Mouse (Mus musculus) E14TG2a.4 (cell line): ENCODE measurements around the gene Fhad1.

Experiments
- H3K27me3 ChIP-seq: 2 replicates; pipeline ENCODE4 v1.6.1; 2014; ENCODE audit warnings: low read length, control low read depth; ENCODE audit not compliant: insufficient read depth
- H3K36me3 ChIP-seq: 2 replicates; pipeline ENCODE4 v1.6.1; 2014; ENCODE audit warnings: low read length, control low read depth; ENCODE audit not compliant: insufficient read depth
- H3K4me1 ChIP-seq: replicated peaks from 2 replicates; pipeline ENCODE4 v1.6.1; 2014; ENCODE audit warnings: low read depth, low read length, control low read depth
- H3K4me3 ChIP-seq: replicated peaks from 2 replicates; pipeline ENCODE4 v1.5.1; 2014; ENCODE audit warnings: mild to moderate bottlenecking, low read length
- H3K9me3 ChIP-seq: 2 replicates; pipeline ENCODE4 v1.6.1; 2014; ENCODE audit warnings: low read length, control low read depth
- CTCF ChIP-seq: conservative IDR thresholded peaks from 2 replicates; pipeline ENCODE4 v1.5.1; 2014; ENCODE audit warnings: low read length
- NANOG ChIP-seq: IDR thresholded peaks from 2 replicates; pipeline ENCODE4 v1.6.1; 2014; ENCODE audit warnings: borderline replicate concordance, low read length, mixed read lengths
- POU5F1 ChIP-seq: IDR thresholded peaks from 2 replicates; pipeline ENCODE4 v1.6.1; 2014; ENCODE audit warnings: low read length, borderline replicate concordance

Fhad1 gene

GRCm38 (mm10) chr4:141882858-141883257 lies 132.0 kb downstream of the Fhad1 start:
- Histone ChIP-seq H3K36me3 (no peaks in the 10 kb centered on the region), H3K27me3 (no peaks in the 10 kb centered on the region; the same call in 1 of the 2 replicates), H3K4me1 (peaks cover 46% of the 10 kb centered on the region), H3K9me3 (no peaks in the 10 kb centered on the region), H3K4me3 (no peak overlapping the region)
- TF ChIP-seq POU5F1, result no peak
- no peak for TF ChIP-seq CTCF
- TF ChIP-seq NANOG, result no peak

DNA sequence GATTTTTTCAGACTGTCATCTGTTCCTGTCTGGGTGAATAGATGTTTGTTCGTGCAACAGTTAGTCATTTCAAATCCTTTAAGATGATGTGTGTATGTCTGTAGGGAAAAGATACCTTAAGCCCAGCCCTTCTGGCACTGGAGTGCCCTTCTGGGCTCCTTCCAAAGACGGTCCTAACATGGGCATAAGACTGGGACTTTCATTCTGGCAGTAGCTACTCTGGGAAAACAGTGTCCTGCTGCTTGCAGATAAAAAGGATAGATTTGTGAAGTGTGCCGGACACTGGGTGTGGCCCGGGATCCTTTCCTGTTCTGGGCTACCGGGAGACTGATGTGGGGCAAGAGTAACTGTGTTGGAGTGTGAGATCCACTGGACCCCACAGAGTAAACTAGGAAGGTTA lies 132.9 kb downstream of the Fhad1 start:
- Histone ChIP-seq H3K27me3 (no peaks in the 10 kb centered on the region; the same call in 1 of the 2 replicates), H3K4me3 (no peak overlapping the region), H3K9me3 (no peaks in the 10 kb centered on the region), H3K4me1 (peaks cover 46% of the 10 kb centered on the region), H3K36me3 (no peaks in the 10 kb centered on the region)
- TF ChIP-seq NANOG, result no peak
- TF ChIP-seq POU5F1, result no peak
- TF ChIP-seq CTCF, result no peak

DNA sequence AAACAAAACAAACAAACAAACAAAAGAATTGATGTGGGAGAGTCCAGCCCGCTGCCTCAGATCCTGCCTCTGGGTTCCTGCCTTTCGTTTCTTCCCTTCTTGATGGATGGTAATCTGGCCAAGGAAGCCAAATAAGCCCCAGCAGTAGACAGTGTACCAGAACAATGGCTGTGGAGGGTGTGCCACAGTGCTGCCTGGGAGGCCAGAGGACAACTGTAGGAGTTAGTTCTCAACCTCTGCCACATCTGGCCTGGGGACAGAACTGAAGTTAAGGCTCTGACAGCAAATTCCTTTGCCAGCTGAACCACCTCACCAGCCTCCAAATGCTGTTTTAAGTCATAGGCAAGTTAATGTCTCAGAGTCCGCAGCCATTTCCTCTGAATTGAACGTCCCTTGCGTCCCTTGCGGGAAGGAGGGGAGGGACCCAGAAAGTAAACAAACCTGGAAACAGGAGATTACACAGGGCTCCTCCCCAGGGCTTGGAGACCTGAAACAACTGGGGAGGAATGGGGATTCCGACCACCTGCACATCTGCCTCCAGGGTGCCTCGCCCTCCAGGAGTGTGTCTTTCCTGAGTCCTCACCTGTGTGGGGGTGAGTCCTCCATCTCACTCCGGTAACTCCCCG lies 133.5 kb downstream of the Fhad1 start:
- Histone ChIP-seq H3K9me3 (no peaks in the 10 kb centered on the region), H3K4me3 (peak overlapping the region; percentile 20; the same call in 1 of the 2 replicates), H3K36me3 (no peaks in the 10 kb centered on the region), H3K27me3 (peaks cover under 1% of the 10 kb centered on the region; the same call in 1 of the 2 replicates), H3K4me1 (peaks cover 46% of the 10 kb centered on the region)
- TF ChIP-seq CTCF (no peak), NANOG (no peak), POU5F1 (no peak)

DNA sequence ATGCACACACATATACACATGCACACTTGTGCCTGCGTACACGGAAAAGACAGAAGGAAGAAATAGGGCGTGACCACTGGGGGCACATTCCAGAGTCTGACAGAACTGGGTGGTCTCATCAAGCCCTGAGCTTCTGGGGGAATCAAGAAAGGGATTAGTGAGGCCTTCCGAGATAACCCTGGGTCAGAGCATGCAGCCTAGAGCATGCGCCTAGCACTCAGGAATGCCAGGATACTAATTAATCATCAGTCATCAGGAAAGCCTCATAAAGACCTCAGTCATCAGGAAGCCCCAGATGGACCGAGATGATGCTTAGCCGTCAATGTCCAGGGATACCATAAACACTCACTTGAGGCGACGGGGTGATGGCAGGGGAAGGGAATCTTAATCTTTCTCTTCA lies 135.0 kb downstream of the Fhad1 start:
- Histone ChIP-seq H3K4me1 (peaks cover 51% of the 10 kb centered on the region), H3K9me3 (no peaks in the 10 kb centered on the region), H3K4me3 (no peak overlapping the region), H3K36me3 (no peaks in the 10 kb centered on the region), H3K27me3 (peaks cover 4% of the 10 kb centered on the region)
- TF ChIP-seq POU5F1 (no peak), NANOG (no peak), CTCF (no peak)

DNA sequence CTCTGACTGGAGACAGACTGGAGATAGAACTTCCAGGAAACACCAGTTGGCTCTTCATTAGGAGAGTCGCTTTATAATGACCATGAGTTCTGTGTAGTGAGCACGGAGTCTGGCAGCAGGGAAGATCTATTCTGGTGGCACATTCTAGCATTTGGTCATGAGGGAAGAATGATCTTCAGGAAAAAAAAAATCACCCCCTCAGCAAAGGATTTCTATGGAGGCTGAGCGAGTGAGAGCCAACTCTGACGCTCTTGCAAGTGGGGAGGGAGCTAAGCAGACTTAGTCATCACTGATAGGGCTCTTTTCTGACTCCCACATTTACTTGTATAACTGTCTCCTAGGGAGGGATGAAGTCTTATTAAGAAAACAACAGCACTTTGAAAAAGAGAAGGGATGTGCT lies 135.8 kb downstream of the Fhad1 start:
- H3K36me3 ChIP-seq, result no peaks in the 10 kb centered on the region
- TF ChIP-seq NANOG, result no peak
- TF ChIP-seq POU5F1, result no peak
- no peak for TF ChIP-seq CTCF
- H3K9me3 ChIP-seq, result no peaks in the 10 kb centered on the region
- H3K4me1 ChIP-seq, result peaks cover 54% of the 10 kb centered on the region
- peaks cover 8% of the 10 kb centered on the region for H3K27me3 ChIP-seq
- H3K4me3 ChIP-seq, result no peak overlapping the region

- TF ChIP-seq POU5F1 (no peak), NANOG (no peak), CTCF (no peak)
- no peaks in the 10 kb centered on the region for H3K9me3 ChIP-seq
- H3K4me3 ChIP-seq, result no peak overlapping the region
- no peaks in the 10 kb centered on the region for H3K36me3 ChIP-seq
- peaks cover 13% of the 10 kb centered on the region for H3K27me3 ChIP-seq
- peaks cover 59% of the 10 kb centered on the region for H3K4me1 ChIP-seq
Measured at GRCm38 (mm10) chr4:141878621-141879020, 136.3 kb downstream of the Fhad1 start.

- Histone ChIP-seq H3K4me1 (peaks cover 64% of the 10 kb centered on the region), H3K36me3 (peaks cover 10% of the 10 kb centered on the region; the same call in 1 of the 2 replicates), H3K4me3 (peak overlapping the region; percentile 83), H3K9me3 (no peaks in the 10 kb centered on the region), H3K27me3 (peaks cover 35% of the 10 kb centered on the region)
- TF ChIP-seq CTCF (no peak), POU5F1 (no peak), NANOG (no peak)
Measured at GRCm38 (mm10) chr4:141875481-141876108, 139.3 kb downstream of the Fhad1 start.

DNA sequence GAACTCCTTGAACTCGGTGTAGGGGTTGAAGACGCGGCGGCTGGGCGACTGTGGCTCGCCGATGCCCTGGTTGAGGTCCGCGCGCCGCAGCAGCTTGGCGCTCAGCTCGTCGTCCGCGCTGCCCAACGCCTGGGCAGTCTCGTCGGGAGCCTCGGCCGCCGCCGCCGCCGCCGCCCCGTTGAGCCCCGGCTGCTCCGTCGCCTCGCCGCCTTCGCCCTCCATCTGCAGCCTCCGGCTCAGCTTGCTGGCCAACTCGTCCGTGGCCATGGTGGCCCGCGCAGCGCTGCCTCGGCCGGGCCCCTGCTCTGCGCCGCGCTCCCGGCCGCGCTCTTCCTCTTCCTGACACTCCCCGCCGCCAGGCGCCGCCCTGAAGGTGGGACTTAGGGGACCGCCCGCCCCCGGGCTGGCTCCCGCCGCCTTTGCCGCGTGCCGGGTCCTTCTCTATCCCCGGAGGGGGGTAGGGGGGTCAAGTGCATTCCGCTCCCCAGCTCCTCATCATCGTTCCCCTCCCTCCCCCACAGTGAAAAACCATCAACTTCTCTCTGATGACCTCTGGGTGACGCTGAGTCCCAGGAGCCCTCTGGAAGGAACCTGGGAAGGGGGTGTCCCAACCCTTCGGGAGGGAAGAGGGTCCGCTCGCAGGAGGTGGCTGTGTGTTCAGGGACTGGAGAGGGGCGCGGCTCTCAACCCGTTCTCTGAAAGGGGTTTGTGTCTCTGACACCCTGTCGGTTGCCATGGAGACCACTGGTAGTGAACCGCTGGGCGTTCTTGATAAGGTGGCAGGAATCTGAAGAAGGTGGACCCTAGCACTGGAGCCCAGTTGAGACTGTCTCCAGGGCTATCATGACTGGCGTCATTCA lies 140.1 kb downstream of the Fhad1 start, which contains the start of gene Efhd2:
TSS of gene Efhd2 (minus strand) at position 320 of the 860 bp plus-strand sequence.
- TF ChIP-seq CTCF, result no peak
- TF ChIP-seq NANOG, result no peak
- TF ChIP-seq POU5F1, result no peak
- Histone ChIP-seq H3K36me3 (peaks cover 13% of the 10 kb centered on the region; the same call in 1 of the 2 replicates), H3K4me1 (peaks cover 64% of the 10 kb centered on the region), H3K4me3 (peak within 1 kb of the TSS; percentile 83), H3K27me3 (peaks cover 35% of the 10 kb centered on the region), H3K9me3 (no peaks in the 10 kb centered on the region)
